Mouse (Mus musculus): ENCODE results near the gene Cln3. TPM values are rescaled to one million over a fixed set of nuclear protein-coding genes. Genes with fewer than 3 reads are reported as not detected.

The Cln3 gene
- total RNA-seq, 2 experiments from 2014 or later = 11.8 to 14.1 TPM

- no peak for DNase-seq (ENCODE audit: low spot score in 2 of 2)
These were observed 10.8 kb upstream of the Cln3 start for GRCm38 (mm10) chr7:126596414-126596813.

GRCm38 (mm10) chr7:126595890-126596289 lies 10.3 kb upstream of the Cln3 start:
- DNase-seq (ENCODE audit: low spot score in 2 of 2) = no peak

GRCm38 (mm10) chr7:126594862-126595561 lies 9.4 kb upstream of the Cln3 start, which contains the start of gene Il27:
Gene Il27, minus strand, starts transcription at chr7:126594941.
- DNase-seq (ENCODE audit: low spot score in 2 of 2) = no peak

- peak; percentile 51 to 79 for DNase-seq (ENCODE audit: low spot score in 2 of 2)
These were observed 2.2 kb upstream of the Cln3 start for GRCm38 (mm10) chr7:126587779-126588178.

GRCm38 (mm10) chr7:126586839-126587238 lies 1.2 kb upstream of the Cln3 start:
- DNase-seq (ENCODE audit: low spot score in 2 of 2) = no peak

- DNase-seq (ENCODE audit: low spot score in 2 of 2) = no peak
These were observed 1.1 kb downstream of the Cln3 start, which contains the start of gene Apobr for GRCm38 (mm10) chr7:126584506-126584977. Gene Apobr, plus strand, starts transcription at chr7:126584942.

GRCm38 (mm10) chr7:126583761-126584160 lies 1.9 kb downstream of the Cln3 start:
- no peak for DNase-seq (ENCODE audit: low spot score in 2 of 2)

- peak; percentile 63 to 86 for DNase-seq (ENCODE audit: low spot score in 2 of 2)
These were observed 2.3 kb downstream of the Cln3 start for GRCm38 (mm10) chr7:126583251-126583709.

- DNase-seq (ENCODE audit: low spot score in 2 of 2) = no peak
These were observed 2.9 kb downstream of the Cln3 start for GRCm38 (mm10) chr7:126582759-126583158.

- DNase-seq (ENCODE audit: low spot score in 2 of 2) = no peak
These were observed 4.0 kb downstream of the Cln3 start for GRCm38 (mm10) chr7:126581661-126582060.

- no peak for DNase-seq (ENCODE audit: low spot score in 2 of 2)
These were observed 6.4 kb downstream of the Cln3 start for GRCm38 (mm10) chr7:126579172-126579571.

- peak in 1 of 2 experiments; percentile 43 for DNase-seq (ENCODE audit: low spot score in 2 of 2)
These were observed 8.7 kb downstream of the Cln3 start for GRCm38 (mm10) chr7:126576946-126577345.

GRCm38 (mm10) chr7:126566094-126566765 lies 19.4 kb downstream of the Cln3 start, which contains the start of gene Eif3c:
Gene Eif3c, minus strand, starts transcription at chr7:126566411.
- peak; percentile 33 to 77 for DNase-seq (ENCODE audit: low spot score in 2 of 2)

- DNase-seq (ENCODE audit: low spot score in 2 of 2) = peak in 1 of 2 experiments; percentile 21
These were observed 19.9 kb downstream of the Cln3 start for GRCm38 (mm10) chr7:126565693-126566092.

- DNase-seq (ENCODE audit: low spot score in 2 of 2) = no peak
These were observed 29.0 kb downstream of the Cln3 start for GRCm38 (mm10) chr7:126556635-126557034.

- DNase-seq (ENCODE audit: low spot score in 2 of 2) = no peak
These were observed 30.8 kb downstream of the Cln3 start for GRCm38 (mm10) chr7:126554796-126555195.

GRCm38 (mm10) chr7:126545631-126546030 lies 40.0 kb downstream of the Cln3 start:
- DNase-seq (ENCODE audit: low spot score in 2 of 2) = no peak

GRCm38 (mm10) chr7:126541661-126542060 lies 44.0 kb downstream of the Cln3 start:
- no peak for DNase-seq (ENCODE audit: low spot score in 2 of 2)

GRCm38 (mm10) chr7:126537820-126538585 lies 47.6 kb downstream of the Cln3 start:
- no peak for DNase-seq (ENCODE audit: low spot score in 2 of 2)

GRCm38 (mm10) chr7:126536466-126536865 lies 49.2 kb downstream of the Cln3 start:
- DNase-seq (ENCODE audit: low spot score in 2 of 2) = no peak

- DNase-seq (ENCODE audit: low spot score in 2 of 2) = no peak
These were observed 49.9 kb downstream of the Cln3 start for GRCm38 (mm10) chr7:126535766-126536165.
